Mouse (Mus musculus) kidney, postnatal 14 days (tissue): ENCODE data around the gene Bin2.
"Not testable (repeated sequence)": the region's sequence is repeated elsewhere in the genome, so short reads cannot be mapped to it uniquely, and the experiment has no call there.

Experiments used
- DNase-seq: peaks from one replicate; pipeline ENCODE4 v3.0.0; 2022; ENCODE audit warnings: mixed read lengths

Bin2 gene

DNA sequence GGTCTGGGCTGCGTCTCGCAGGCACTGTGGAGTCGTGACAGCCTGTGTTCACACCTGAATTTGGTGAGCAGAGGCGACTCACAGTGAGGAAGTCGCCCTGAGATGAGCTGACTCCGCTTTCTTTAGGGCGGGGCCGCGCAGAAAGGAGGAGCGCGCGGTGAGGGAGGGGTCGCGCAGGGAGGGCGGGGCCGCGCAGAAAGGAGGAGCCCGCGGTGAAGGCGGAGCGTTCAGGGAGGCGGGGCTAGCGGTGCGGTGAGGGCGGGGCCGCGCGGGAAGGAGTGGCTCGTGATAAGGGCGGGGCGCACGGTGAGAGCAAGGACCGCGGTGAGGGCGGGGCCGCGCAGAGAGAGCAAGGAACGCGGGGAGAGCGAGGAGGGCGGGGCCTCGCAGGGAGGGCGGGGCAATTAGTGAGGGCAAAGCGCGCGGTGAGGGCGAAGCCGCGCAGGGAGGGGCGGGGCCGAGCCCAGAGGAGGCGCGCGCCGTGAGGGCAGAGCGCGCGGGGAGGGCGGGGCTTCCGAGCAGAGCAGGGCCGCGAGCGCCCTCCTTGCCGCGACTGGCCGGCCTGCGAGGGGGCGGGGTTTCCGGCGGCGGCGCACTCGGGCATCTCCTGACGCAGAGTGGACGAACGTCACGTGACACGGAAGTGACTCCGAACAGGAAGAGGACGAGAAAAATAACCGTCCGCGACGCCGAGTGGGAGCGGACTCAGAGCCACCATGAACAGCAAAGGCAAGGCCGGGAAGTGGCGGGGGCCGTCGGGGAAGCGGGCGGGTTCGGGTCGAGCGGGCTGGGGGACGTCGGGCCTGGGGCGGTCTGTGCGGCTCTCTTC is 54.1 kb downstream of the Bin2 start, which contains the start of gene Dazap2:
Gene Dazap2, plus strand, starts transcription at position 354 of the 829 bp plus-strand sequence.
- DNase-seq = peak; percentile 99

DNA sequence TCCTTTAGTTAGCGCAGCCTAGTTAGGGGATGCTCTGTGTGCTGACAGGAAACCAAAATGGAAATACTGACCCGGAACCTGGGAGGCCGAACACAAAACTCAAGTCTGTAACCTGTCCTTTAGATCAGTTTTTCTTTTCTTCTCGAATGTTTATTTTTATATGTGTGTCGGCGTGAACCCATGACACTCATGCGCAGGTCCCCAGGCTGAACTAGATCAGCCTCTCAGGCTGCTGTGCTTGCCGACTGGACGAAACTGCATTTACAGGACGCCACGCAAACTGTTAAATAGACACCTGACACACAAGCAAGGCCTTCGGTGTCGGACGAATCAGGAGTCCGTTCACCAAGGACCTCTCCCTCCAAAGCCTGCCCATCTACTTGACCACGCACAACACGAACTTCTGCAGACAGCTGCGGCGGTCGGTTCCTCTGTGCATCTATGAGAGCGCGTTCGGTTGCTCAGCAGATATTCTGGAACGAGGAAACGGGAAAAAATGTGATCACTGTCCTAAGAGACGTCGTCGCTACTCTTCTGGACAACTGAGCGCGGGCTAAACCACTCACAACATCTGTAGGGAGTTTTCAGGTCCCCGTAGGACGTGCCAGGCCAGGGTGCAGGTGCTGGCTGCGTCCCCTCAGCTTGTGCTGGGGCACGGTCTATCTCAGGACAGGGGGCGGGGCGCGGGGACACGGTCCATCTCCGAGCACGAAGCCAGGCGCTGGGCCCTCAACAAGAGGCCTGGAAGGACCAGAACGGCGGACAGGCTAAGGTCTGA is 54.9 kb downstream of the Bin2 start:
- DNase-seq = no peak

DNA sequence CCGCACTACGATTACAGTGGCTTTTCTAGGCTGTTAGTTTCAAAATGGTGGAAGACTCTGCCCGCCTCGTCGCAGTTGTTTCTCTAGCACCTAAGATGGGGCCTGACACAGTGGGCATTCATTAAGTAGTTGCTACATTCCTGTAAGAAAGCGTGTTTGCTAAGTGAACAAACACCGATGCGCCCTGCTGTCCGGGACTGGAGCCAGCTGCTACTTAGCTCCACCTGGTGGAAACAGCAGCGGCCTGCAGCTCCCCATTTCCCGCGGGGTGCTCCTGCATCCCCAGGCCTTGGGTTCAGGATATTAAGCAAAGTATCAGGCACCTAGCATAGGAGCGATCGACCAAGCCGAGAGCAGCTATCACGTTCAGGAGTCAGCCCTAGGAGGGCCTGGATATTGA is 55.8 kb downstream of the Bin2 start:
- DNase-seq = peak; percentile 81

DNA sequence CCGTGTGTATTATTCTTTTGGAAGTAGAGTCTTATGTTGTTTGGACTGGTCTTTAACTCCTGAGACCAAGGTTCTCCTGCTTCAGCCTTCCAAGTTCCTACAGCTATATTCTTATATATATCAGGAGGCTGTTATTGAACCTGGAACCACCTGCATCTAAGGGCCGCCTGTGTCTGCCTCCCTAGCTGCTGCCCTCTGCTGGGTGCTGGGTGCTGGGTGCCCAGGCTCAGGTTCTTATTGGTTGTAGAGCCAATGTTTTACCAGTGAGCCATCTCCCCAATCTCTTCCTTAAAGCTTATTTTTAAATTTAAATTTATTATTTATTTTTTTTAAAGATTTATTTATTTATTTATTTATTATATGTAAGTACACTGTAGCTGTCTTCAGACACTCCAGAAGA is 56.9 kb downstream of the Bin2 start:
- no peak for DNase-seq

DNA sequence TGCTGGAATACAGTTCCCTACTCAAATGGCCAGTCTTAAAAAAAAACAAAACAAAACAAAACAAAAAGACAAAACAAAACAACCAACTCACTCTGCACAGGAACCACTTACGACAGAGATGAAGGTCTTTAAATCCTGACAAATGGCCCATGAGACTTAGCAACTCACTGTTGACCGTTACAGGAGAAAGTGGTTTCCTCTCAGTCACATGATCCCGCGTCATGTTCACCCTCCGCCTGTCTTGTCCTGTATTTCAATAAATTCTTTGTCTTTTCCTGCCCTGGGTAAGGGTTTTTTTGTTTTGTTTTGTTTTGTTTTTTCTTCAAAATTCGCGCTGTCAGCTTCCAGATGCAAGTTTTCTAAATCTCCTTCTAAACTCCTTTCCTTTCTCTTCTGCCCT is 57.4 kb downstream of the Bin2 start:
- no peak for DNase-seq

DNA sequence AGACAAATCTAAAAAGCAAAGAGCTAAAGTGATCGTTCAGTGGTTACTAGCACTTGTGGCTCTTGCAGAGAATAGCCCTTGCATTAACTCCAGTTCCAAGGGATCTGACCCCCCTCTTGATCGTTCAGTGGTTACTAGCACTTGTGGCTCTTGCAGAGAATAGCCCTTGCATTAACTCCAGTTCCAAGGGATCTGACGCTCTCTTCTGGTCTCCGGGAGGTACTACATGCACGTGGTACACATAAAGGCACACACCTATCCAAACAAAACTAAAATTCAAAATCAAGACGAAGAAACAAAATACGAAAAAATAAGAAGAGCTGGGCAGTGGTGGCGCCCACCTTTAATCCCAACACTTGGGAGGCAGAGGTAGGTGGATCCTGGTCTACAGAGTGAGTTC is 62.7 kb downstream of the Bin2 start:
- not testable (repeated sequence) for DNase-seq

DNA sequence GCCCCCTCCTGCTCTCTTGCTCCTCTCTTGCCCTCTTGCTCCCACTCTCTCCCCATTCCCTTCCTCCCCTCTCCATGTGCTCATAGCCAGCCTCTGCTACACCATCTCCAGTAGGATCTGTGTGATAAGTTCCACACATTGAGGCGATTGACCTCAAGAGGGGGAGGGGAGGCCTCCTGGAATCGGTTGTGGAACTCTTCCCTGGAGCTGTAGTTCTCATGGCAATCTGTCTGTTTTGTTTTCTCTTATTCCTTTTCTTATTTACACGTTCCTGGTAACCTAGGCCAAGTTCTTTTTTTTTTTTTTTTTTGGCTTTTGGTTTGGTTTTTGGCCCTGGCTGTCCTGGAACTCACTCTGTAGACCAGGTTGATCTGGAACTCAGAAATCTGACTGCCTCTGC is 67.7 kb downstream of the Bin2 start:
- no peak for DNase-seq

DNA sequence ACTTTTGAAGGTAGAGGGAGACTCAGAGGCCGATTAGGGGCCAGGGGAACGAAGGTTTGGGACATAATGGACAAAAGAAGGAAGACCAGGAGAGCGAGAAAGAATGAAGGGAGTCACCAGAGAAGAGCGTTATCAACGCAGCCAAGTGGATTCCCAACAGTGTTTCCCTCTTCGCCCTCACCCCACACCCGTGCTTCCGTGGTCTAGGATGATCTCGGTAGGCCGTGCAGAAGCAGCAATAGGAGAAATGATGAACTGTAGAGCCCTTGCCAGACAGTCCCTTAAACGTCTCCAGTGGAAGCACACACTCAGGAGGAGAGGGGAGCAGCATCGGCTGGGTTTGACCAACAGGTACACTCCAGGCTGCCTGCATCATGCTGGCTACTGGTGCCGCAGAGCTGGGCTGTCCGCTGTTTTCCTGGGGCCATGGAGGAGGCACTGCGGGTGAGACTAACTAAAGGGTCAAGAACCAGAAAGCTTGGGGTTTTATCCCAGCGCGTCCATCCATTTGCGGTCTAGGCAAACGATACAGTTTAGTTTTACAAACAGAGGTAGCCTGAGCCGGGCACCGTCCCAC is 68.6 kb downstream of the Bin2 start:
- no peak for DNase-seq

DNA sequence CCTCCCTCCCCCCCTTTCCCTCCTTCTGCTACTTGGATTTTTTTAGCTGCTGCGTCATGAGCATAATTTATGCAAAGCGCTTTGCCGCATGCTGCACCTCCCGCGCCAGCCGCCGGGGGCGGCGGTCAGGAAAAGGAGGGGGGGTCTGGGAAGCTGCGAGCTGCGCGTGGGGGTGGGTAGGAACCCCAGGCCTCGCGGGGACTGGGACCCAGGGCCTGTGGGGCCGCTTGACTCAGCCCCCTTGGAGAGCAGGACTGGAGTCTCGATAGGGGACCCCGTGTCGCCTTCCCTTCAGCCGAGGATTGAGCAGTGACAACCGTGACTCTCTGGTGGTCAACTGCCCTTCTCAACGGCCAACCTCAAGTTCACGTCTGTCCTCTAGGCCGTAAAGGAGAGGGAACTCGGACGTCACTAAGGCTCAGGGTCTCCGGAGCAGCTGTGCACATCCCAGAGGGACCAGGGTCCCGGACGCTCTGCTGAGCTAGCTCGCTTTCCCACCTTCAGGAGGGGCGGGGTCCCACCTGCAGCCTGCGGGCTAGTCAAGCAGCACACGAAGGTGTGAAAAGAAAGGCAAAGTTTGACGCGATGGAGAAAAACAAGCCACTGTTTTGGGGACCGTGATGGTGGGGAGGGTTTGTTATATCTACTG is 69.2 kb downstream of the Bin2 start:
- DNase-seq = peak; percentile 87

DNA sequence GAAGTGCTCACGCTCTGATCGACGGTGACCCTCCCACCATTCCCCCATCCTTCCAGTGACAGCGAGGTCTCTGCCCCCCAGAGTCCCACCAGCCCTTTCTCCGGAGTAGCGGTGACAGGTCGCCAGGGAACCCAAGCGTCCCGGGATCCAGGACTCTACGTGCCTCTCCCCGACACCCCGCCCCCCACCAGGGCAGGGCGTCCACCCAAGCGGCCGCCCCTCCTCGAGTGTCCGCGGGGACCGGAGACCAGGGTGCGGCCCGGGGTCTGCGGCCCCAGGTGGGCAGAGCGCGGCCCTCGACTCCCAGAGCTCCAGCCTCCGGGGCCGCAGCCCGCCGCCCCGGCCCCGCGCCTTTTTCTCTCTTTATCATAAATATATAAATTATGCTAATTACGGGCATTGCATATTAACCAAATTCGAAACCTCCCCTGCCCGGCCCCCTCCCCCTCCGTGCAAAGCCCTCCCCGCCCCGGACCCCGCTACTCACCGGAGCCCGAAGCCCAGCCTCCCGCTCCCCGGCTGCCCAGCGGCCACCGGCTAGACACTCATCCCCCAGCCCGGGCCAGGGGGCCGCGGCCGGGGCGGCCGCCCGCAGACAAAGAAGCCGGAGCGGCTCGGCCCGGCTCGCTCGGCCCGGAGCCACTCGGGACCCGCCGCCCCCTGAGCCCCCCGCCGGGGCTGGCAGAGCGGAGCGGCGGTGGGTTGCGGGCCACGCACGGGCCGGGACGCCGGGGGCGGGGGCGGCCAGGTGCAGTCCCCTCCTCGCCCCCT is 69.9 kb downstream of the Bin2 start, which contains the start of gene Pou6f1:
Gene Pou6f1, minus strand, starts transcription at position 709 of the 771 bp plus-strand sequence.
- DNase-seq = peak; percentile 83

DNA sequence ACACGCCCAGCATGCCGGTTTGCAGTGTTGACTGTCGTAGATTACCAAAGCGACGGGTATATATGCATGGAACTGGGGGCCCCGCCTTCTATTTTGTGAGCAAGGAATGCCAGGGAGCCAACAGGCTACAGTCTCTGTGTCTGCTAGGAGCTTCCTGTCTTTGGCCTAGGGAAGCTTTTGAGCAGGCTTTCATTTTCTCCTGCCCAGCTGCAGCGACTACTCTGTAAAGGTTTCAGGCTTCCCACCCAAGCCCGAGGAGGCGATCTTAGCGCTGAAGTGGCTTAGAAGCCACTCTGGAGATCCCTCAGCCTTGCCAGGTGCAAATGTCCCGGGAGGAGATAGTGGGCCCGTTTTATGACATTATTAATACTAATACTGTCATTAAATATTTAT is 70.5 kb downstream of the Bin2 start:
- DNase-seq = peak; percentile 73

DNA sequence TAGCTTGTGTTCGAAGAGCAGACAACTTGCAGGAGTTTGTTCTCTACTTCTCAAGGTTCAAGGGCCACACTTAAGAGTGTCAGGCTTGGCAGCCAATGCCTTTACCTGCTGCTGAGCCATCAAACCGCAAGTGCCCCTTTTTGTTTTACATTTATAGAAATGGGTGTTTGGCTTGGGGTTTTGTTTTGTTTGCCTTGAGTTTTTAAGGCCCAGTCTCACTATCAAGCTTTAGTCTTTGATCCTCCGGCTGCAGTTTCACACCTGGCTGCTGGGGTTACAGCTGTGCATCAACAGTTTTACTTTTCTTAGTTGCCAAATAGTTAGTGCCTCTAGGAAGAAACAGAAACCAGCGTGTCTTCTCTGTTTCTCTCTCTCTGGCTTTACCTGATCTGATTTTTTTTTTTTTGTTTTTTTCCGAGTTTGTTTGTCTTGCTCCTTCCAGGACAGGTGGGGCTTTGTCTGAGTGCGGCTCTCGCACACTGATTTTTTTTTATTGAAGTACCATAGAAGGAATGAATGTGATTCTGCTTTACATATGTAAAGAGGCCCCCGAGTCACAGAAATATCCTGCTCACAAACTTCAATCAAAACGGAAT is 71.0 kb downstream of the Bin2 start:
- no peak for DNase-seq

DNA sequence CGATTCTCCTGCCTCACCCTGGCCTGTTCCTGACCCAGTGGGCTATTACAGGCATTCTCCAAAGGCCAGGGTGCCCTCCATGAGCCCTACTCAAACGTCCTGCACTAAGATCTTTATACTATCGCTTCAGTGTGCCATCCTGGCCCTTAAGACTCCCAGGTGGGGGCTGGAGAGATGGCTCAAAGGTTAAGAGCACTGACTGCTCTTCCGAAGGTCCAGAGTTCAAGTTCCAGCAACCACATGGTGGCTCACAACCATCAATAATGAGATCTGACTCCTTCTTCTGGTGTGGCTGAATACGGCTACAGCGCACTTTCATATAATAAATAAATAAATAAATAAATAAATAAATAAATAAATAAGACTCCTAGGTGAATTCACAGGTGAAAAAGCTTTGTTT is 76.5 kb downstream of the Bin2 start:
- no peak for DNase-seq
